Mouse (Mus musculus): ENCODE measurements at regions not wholly inside any gene's neighbourhood (a gene's known extent, or its start where the extent isn't known, plus 50 kb on each side); places are given as distances from the start of the nearest gene placed in this dataset.

- under 1% methylated on average over 45 of the region's 45 CpGs for WGBS
- Histone ChIP-seq H3K4me3 (replicated peaks; ENCODE audit: insufficient read depth, low read depth, low read length) (peak overlapping the region; percentile 85), H3K27me3 (ENCODE audit: control insufficient read depth, insufficient read depth, low read length) (no peaks in the 10 kb centered on the region), H3K27ac (ENCODE audit: insufficient read depth, low read length) (peak overlapping the region; percentile 71), H3K4me1 (ENCODE audit: control insufficient read depth, insufficient read depth, low read length) (peaks cover 6% of the 10 kb centered on the region; the same call in 1 of the 2 replicates)
- TF ChIP-seq POLR2A (IDR thresholded peaks at IDR 0.05; ENCODE audit: borderline replicate concordance, insufficient read depth, low read length) (no peak), CTCF (IDR thresholded peaks at IDR 0.05; ENCODE audit: borderline replicate concordance, insufficient read depth, low read depth, low read length) (no peak)
- peak; percentile 82 for DNase-seq
These were observed 141.0 kb downstream of the Ogfrl1 start for GRCm38 (mm10) chr1:23256630-23257001.

GRCm38 (mm10) chr1:23255925-23256629 lies 141.5 kb downstream of the Ogfrl1 start:
- TF ChIP-seq POLR2A (IDR thresholded peaks at IDR 0.05; ENCODE audit: borderline replicate concordance, insufficient read depth, low read length) (peak; percentile 94), CTCF (IDR thresholded peaks at IDR 0.05; ENCODE audit: borderline replicate concordance, insufficient read depth, low read depth, low read length) (no peak)
- H3K4me3 ChIP-seq (replicated peaks; ENCODE audit: insufficient read depth, low read depth, low read length): peak overlapping the region; percentile 85
- H3K4me1 ChIP-seq (ENCODE audit: control insufficient read depth, insufficient read depth, low read length): peaks cover 6% of the 10 kb centered on the region; the same call in 1 of the 2 replicates
- H3K27me3 ChIP-seq (ENCODE audit: control insufficient read depth, insufficient read depth, low read length): no peaks in the 10 kb centered on the region
- WGBS: under 1% methylated on average over 75 of the region's 80 CpGs
- DNase-seq: peak; percentile 96 to 98
- peak overlapping the region; percentile 71 for H3K27ac ChIP-seq (ENCODE audit: insufficient read depth, low read length)

GRCm38 (mm10) chr1:23254235-23254634 lies 143.3 kb downstream of the Ogfrl1 start:
- H3K27ac ChIP-seq (ENCODE audit: insufficient read depth, low read length): no peak overlapping the region
- H3K27me3 ChIP-seq (ENCODE audit: control insufficient read depth, insufficient read depth, low read length): no peaks in the 10 kb centered on the region
- no peak overlapping the region for H3K4me3 ChIP-seq (replicated peaks; ENCODE audit: insufficient read depth, low read depth, low read length)
- 79% methylated on average over 8 of the region's 8 CpGs for WGBS
- H3K4me1 ChIP-seq (ENCODE audit: control insufficient read depth, insufficient read depth, low read length): peaks cover 6% of the 10 kb centered on the region; the same call in 1 of the 2 replicates
- no peak for DNase-seq
- no peak for TF ChIP-seq CTCF (IDR thresholded peaks at IDR 0.05; ENCODE audit: borderline replicate concordance, insufficient read depth, low read depth, low read length)
- no peak for TF ChIP-seq POLR2A (IDR thresholded peaks at IDR 0.05; ENCODE audit: borderline replicate concordance, insufficient read depth, low read length)

GRCm38 (mm10) chr1:23231522-23231921 lies 129.5 kb upstream of the 4933415F23Rik start:
- H3K4me3 ChIP-seq (replicated peaks; ENCODE audit: insufficient read depth, low read depth, low read length): no peak overlapping the region
- 41% methylated on average over 1 of the region's 1 CpGs for WGBS
- no peaks in the 10 kb centered on the region for H3K27me3 ChIP-seq (ENCODE audit: control insufficient read depth, insufficient read depth, low read length)
- no peak overlapping the region for H3K27ac ChIP-seq (ENCODE audit: insufficient read depth, low read length)
- H3K4me1 ChIP-seq (ENCODE audit: control insufficient read depth, insufficient read depth, low read length): no peaks in the 10 kb centered on the region
- TF ChIP-seq CTCF (IDR thresholded peaks at IDR 0.05; ENCODE audit: borderline replicate concordance, insufficient read depth, low read depth, low read length): no peak
- no peak for TF ChIP-seq POLR2A (IDR thresholded peaks at IDR 0.05; ENCODE audit: borderline replicate concordance, insufficient read depth, low read length)
- DNase-seq: no peak

- Histone ChIP-seq H3K27ac (ENCODE audit: insufficient read depth, low read length) (no peak overlapping the region), H3K27me3 (ENCODE audit: control insufficient read depth, insufficient read depth, low read length) (no peaks in the 10 kb centered on the region), H3K4me3 (replicated peaks; ENCODE audit: insufficient read depth, low read depth, low read length) (no peak overlapping the region), H3K4me1 (ENCODE audit: control insufficient read depth, insufficient read depth, low read length) (no peaks in the 10 kb centered on the region)
- 59% methylated on average over 6 of the region's 6 CpGs for WGBS
- no peak for TF ChIP-seq POLR2A (IDR thresholded peaks at IDR 0.05; ENCODE audit: borderline replicate concordance, insufficient read depth, low read length)
- no peak for DNase-seq
These were observed 126.4 kb upstream of the 4933415F23Rik start for GRCm38 (mm10) chr1:23228478-23228877.

GRCm38 (mm10) chr1:23214462-23215158 lies 112.6 kb upstream of the 4933415F23Rik start:
- no peaks in the 10 kb centered on the region for H3K4me1 ChIP-seq (ENCODE audit: control insufficient read depth, insufficient read depth, low read length)
- no peak for TF ChIP-seq POLR2A (IDR thresholded peaks at IDR 0.05; ENCODE audit: borderline replicate concordance, insufficient read depth, low read length)
- TF ChIP-seq CTCF (IDR thresholded peaks at IDR 0.05; ENCODE audit: borderline replicate concordance, insufficient read depth, low read depth, low read length): no peak
- no peak overlapping the region for H3K27ac ChIP-seq (ENCODE audit: insufficient read depth, low read length)
- DNase-seq: no peak
- no peaks in the 10 kb centered on the region for H3K27me3 ChIP-seq (ENCODE audit: control insufficient read depth, insufficient read depth, low read length)
- no peak overlapping the region for H3K4me3 ChIP-seq (replicated peaks; ENCODE audit: insufficient read depth, low read depth, low read length)
- 25% methylated on average over 13 of the region's 13 CpGs for WGBS

- TF ChIP-seq POLR2A (IDR thresholded peaks at IDR 0.05; ENCODE audit: borderline replicate concordance, insufficient read depth, low read length) (no peak), CTCF (IDR thresholded peaks at IDR 0.05; ENCODE audit: borderline replicate concordance, insufficient read depth, low read depth, low read length) (no peak)
- Histone ChIP-seq H3K4me1 (ENCODE audit: control insufficient read depth, insufficient read depth, low read length) (no peaks in the 10 kb centered on the region), H3K27me3 (ENCODE audit: control insufficient read depth, insufficient read depth, low read length) (no peaks in the 10 kb centered on the region), H3K27ac (ENCODE audit: insufficient read depth, low read length) (no peak overlapping the region), H3K4me3 (replicated peaks; ENCODE audit: insufficient read depth, low read depth, low read length) (no peak overlapping the region)
- DNase-seq: no peak
- 76% methylated on average over 1 of the region's 1 CpGs for WGBS
These were observed 105.8 kb upstream of the 4933415F23Rik start for GRCm38 (mm10) chr1:23207843-23208242.

- Histone ChIP-seq H3K27me3 (ENCODE audit: control insufficient read depth, insufficient read depth, low read length) (no peaks in the 10 kb centered on the region), H3K4me1 (ENCODE audit: control insufficient read depth, insufficient read depth, low read length) (no peaks in the 10 kb centered on the region), H3K4me3 (replicated peaks; ENCODE audit: insufficient read depth, low read depth, low read length) (no peak overlapping the region), H3K27ac (ENCODE audit: insufficient read depth, low read length) (no peak overlapping the region)
- 56% methylated on average over 4 of the region's 4 CpGs for WGBS
- no peak for DNase-seq
- TF ChIP-seq POLR2A (IDR thresholded peaks at IDR 0.05; ENCODE audit: borderline replicate concordance, insufficient read depth, low read length): no peak
- no peak for TF ChIP-seq CTCF (IDR thresholded peaks at IDR 0.05; ENCODE audit: borderline replicate concordance, insufficient read depth, low read depth, low read length)
These were observed 105.0 kb upstream of the 4933415F23Rik start for GRCm38 (mm10) chr1:23207024-23207423.

Data from cerebellum, adult 2 months (tissue).